Mouse (Mus musculus): ENCODE results near the gene Mamld1. TPM values are rescaled to one million over a fixed set of nuclear protein-coding genes. Genes with fewer than 3 reads are reported as not detected.

Gene Mamld1
- polyA plus RNA-seq, 1 experiment: 23.7 TPM

- peak overlapping the region; percentile 92 for H3K27ac ChIP-seq (ENCODE audit: insufficient read depth, low read length)
- peak; percentile 83 to 91 for DNase-seq
- TF ChIP-seq POLR2A (IDR thresholded peaks at IDR 0.05; ENCODE audit: borderline replicate concordance, insufficient read depth, low read length) (no peak), CTCF (IDR thresholded peaks at IDR 0.05; ENCODE audit: borderline replicate concordance, insufficient read depth, low read depth, low read length) (no peak)
- no peak overlapping the region for H3K4me3 ChIP-seq (replicated peaks; ENCODE audit: insufficient read depth, low read depth, low read length)
- peaks cover 39% of the 10 kb centered on the region; the same call in 1 of the 2 replicates for H3K4me1 ChIP-seq (ENCODE audit: control insufficient read depth, insufficient read depth, low read length)
- 9% methylated on average over 4 of the region's 4 CpGs for WGBS
- no peaks in the 10 kb centered on the region for H3K27me3 ChIP-seq (ENCODE audit: control insufficient read depth, insufficient read depth, low read length)
Observed at GRCm38 (mm10) chrX:71106392-71106791, 56.3 kb downstream of the Mamld1 start.

GRCm38 (mm10) chrX:71108056-71108735 is 58.1 kb downstream of the Mamld1 start:
- H3K4me1 ChIP-seq (ENCODE audit: control insufficient read depth, insufficient read depth, low read length): peaks cover 37% of the 10 kb centered on the region; the same call in 1 of the 2 replicates
- no peak for TF ChIP-seq CTCF (IDR thresholded peaks at IDR 0.05; ENCODE audit: borderline replicate concordance, insufficient read depth, low read depth, low read length)
- no peak for TF ChIP-seq POLR2A (IDR thresholded peaks at IDR 0.05; ENCODE audit: borderline replicate concordance, insufficient read depth, low read length)
- no peak overlapping the region for H3K4me3 ChIP-seq (replicated peaks; ENCODE audit: insufficient read depth, low read depth, low read length)
- WGBS: 82% methylated on average over 4 of the region's 4 CpGs
- no peaks in the 10 kb centered on the region for H3K27me3 ChIP-seq (ENCODE audit: control insufficient read depth, insufficient read depth, low read length)
- no peak for DNase-seq
- peak overlapping the region; percentile 69; the same call in 1 of the 2 replicates for H3K27ac ChIP-seq (ENCODE audit: insufficient read depth, low read length)

GRCm38 (mm10) chrX:71110333-71110732 is 60.3 kb downstream of the Mamld1 start:
- peaks cover 28% of the 10 kb centered on the region; the same call in 1 of the 2 replicates for H3K4me1 ChIP-seq (ENCODE audit: control insufficient read depth, insufficient read depth, low read length)
- TF ChIP-seq POLR2A (IDR thresholded peaks at IDR 0.05; ENCODE audit: borderline replicate concordance, insufficient read depth, low read length) (no peak), CTCF (IDR thresholded peaks at IDR 0.05; ENCODE audit: borderline replicate concordance, insufficient read depth, low read depth, low read length) (no peak)
- no peak overlapping the region for H3K4me3 ChIP-seq (replicated peaks; ENCODE audit: insufficient read depth, low read depth, low read length)
- H3K27me3 ChIP-seq (ENCODE audit: control insufficient read depth, insufficient read depth, low read length): no peaks in the 10 kb centered on the region
- no peak overlapping the region for H3K27ac ChIP-seq (ENCODE audit: insufficient read depth, low read length)
- 53% methylated on average over 2 of the region's 2 CpGs for WGBS
- DNase-seq: no peak

- 35% methylated on average over 4 of the region's 4 CpGs for WGBS
- Histone ChIP-seq H3K27ac (ENCODE audit: insufficient read depth, low read length) (peak overlapping the region; percentile 96), H3K27me3 (ENCODE audit: control insufficient read depth, insufficient read depth, low read length) (no peaks in the 10 kb centered on the region)
Observed at GRCm38 (mm10) chrX:71122359-71123293, 72.6 kb downstream of the Mamld1 start.

GRCm38 (mm10) chrX:71125013-71125412 is 75.0 kb downstream of the Mamld1 start:
- no peak for TF ChIP-seq CTCF (IDR thresholded peaks at IDR 0.05; ENCODE audit: borderline replicate concordance, insufficient read depth, low read depth, low read length)
- no peak for TF ChIP-seq POLR2A (IDR thresholded peaks at IDR 0.05; ENCODE audit: borderline replicate concordance, insufficient read depth, low read length)
- DNase-seq: peak; percentile 59 to 77
- WGBS: 10% methylated on average over 7 of the region's 7 CpGs
- peaks cover 20% of the 10 kb centered on the region for H3K4me1 ChIP-seq (ENCODE audit: control insufficient read depth, insufficient read depth, low read length)
- peak overlapping the region; percentile 58 for H3K27ac ChIP-seq (ENCODE audit: insufficient read depth, low read length)
- H3K4me3 ChIP-seq (replicated peaks; ENCODE audit: insufficient read depth, low read depth, low read length): no peak overlapping the region
- no peaks in the 10 kb centered on the region for H3K27me3 ChIP-seq (ENCODE audit: control insufficient read depth, insufficient read depth, low read length)

More at GRCm38 (mm10) chrX:71122359-71123293, 72.6 kb downstream of the Mamld1 start:
- no peak overlapping the region for H3K4me3 ChIP-seq (replicated peaks; ENCODE audit: insufficient read depth, low read depth, low read length)
- TF ChIP-seq POLR2A (IDR thresholded peaks at IDR 0.05; ENCODE audit: borderline replicate concordance, insufficient read depth, low read length): no peak
- no peak for TF ChIP-seq CTCF (IDR thresholded peaks at IDR 0.05; ENCODE audit: borderline replicate concordance, insufficient read depth, low read depth, low read length)
- peak in 1 of 2 experiments; percentile 84 for DNase-seq
- H3K4me1 ChIP-seq (ENCODE audit: control insufficient read depth, insufficient read depth, low read length): peaks cover 20% of the 10 kb centered on the region

GRCm38 (mm10) chrX:71131464-71131863 is 81.4 kb downstream of the Mamld1 start:
- Histone ChIP-seq H3K4me1 (ENCODE audit: control insufficient read depth, insufficient read depth, low read length) (peaks cover 3% of the 10 kb centered on the region; the same call in 1 of the 2 replicates), H3K27ac (ENCODE audit: insufficient read depth, low read length) (no peak overlapping the region), H3K27me3 (ENCODE audit: control insufficient read depth, insufficient read depth, low read length) (no peaks in the 10 kb centered on the region), H3K4me3 (replicated peaks; ENCODE audit: insufficient read depth, low read depth, low read length) (no peak overlapping the region)
- peak; percentile 13; the same call in 1 of the 2 replicates for TF ChIP-seq CTCF (IDR thresholded peaks at IDR 0.05; ENCODE audit: borderline replicate concordance, insufficient read depth, low read depth, low read length)
- no peak for TF ChIP-seq POLR2A (IDR thresholded peaks at IDR 0.05; ENCODE audit: borderline replicate concordance, insufficient read depth, low read length)
- peak in 1 of 2 experiments; percentile 23 for DNase-seq

- Histone ChIP-seq H3K27ac (ENCODE audit: insufficient read depth, low read length) (no peak overlapping the region), H3K4me1 (ENCODE audit: control insufficient read depth, insufficient read depth, low read length) (peaks cover 9% of the 10 kb centered on the region), H3K4me3 (replicated peaks; ENCODE audit: insufficient read depth, low read depth, low read length) (no peak overlapping the region), H3K27me3 (ENCODE audit: control insufficient read depth, insufficient read depth, low read length) (no peaks in the 10 kb centered on the region)
- TF ChIP-seq CTCF (IDR thresholded peaks at IDR 0.05; ENCODE audit: borderline replicate concordance, insufficient read depth, low read depth, low read length): no peak
- no peak for TF ChIP-seq POLR2A (IDR thresholded peaks at IDR 0.05; ENCODE audit: borderline replicate concordance, insufficient read depth, low read length)
- no peak for DNase-seq
- 86% methylated on average over 2 of the region's 2 CpGs for WGBS
Observed at GRCm38 (mm10) chrX:71141390-71141789, 91.3 kb downstream of the Mamld1 start.

Data from cerebellum, adult 2 months (tissue).